Mouse (Mus musculus) E14TG2a.4 (cell line): ENCODE measurements around the gene Cntnap5b.

ENCODE experiments used
- CTCF ChIP-seq: conservative IDR thresholded peaks from 2 replicates; pipeline ENCODE4 v1.5.1; 2014; ENCODE audit warnings: low read length
- NANOG ChIP-seq: IDR thresholded peaks from 2 replicates; pipeline ENCODE4 v1.6.1; 2014; ENCODE audit warnings: borderline replicate concordance, low read length, mixed read lengths
- POU5F1 ChIP-seq: IDR thresholded peaks from 2 replicates; pipeline ENCODE4 v1.6.1; 2014; ENCODE audit warnings: low read length, borderline replicate concordance

- no peak for TF ChIP-seq CTCF
- no peak for TF ChIP-seq POU5F1
- no peak for TF ChIP-seq NANOG
These were observed 307.2 kb downstream of the Cntnap5b start for GRCm38 (mm10) chr1:100079812-100080211.
